Mouse (Mus musculus) urinary bladder, postnatal 25 days (tissue): ENCODE results near the gene Appl2.

Experiments used
- DNase-seq: peaks from one replicate; pipeline ENCODE4 v3.0.0; 2022; ENCODE audit warnings: low spot score

Gene Appl2

DNA sequence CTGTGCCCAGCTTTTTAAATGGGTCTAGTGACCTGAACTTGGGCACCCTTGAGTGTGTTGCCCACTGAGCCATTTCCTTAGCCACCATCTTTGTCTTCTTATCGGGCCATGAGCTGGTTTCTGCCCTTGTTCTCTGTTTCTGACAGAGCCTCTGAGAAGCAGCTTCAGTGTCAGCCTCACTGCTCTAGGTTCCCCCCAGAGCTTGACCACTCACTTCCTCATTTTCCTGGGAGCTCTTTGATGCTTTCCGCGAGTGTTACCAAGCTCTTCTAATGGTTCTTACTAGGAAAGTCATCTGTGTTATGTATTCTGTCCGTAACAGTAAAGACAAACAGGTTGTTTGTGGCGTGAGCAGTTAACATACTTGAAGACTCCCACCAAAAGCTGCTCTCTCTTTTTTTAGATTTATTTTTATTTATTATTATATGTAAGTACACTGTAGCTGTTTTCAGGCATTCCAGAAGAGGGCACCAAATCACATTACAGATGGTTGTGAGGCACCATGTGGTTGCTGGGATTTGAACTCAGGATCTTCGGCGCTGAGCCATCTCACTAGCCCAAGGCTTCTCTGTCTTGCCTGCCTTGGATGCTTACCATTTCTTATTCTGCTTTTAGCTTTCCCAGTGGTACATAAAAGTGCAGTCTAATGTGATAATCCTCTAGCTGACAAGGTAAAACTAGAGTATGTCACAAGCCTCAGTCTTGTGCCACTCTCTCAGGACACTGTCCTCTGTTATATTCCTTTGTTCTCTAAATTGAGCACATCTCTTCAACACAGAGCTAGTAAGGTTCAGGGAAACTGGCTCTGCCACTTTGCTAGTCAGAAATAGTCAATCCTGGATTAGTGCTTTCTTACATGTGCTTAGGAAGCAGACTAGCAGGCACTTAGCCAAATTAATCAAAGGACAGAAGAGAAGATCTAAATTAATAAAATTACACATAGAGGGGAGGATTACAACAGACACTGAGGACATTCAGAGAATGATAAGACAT lies 82.8 kb downstream of the Appl2 start:
- DNase-seq, result no peak

DNA sequence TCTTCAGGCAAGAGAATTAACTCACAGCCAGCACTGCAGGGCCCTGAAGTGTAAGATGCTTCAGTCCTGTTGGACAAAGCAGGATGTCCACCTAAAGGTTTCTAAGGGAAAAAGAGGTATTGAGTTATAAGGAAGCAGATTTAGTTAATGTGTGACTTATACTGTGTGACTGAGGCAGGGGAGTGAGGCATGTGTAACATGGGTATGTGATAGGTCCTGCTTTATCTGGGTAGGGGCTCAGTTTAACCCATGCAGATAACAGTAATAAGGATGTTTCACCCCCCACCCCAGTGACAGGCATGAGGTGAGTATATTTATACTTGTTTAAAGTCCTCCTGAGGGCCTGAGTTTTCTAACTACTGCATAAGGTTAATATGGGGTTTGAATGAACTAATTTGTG lies 85.5 kb downstream of the Appl2 start:
- DNase-seq, result no peak
